Mouse (Mus musculus) brain, embryonic 14.5 days (tissue): ENCODE results near the gene Duoxa1.

Source experiments
- CTCF ChIP-seq: fragments of 200-500 bp; IDR thresholded peaks from 2 replicates; pipeline ENCODE4 v1.5.1; 2012; ENCODE audit warnings: inconsistent platforms, mild to moderate bottlenecking, moderate library complexity, borderline replicate concordance; ENCODE audit not compliant: insufficient read depth, insufficient read length; ENCODE audit errors: extremely low read depth
- POLR2A ChIP-seq: fragments of 200-500 bp; IDR thresholded peaks from 2 replicates; pipeline ENCODE4 v1.6.1; 2012; ENCODE audit warnings: mild to moderate bottlenecking, inconsistent platforms, borderline replicate concordance; ENCODE audit not compliant: poor library complexity, insufficient read depth, insufficient read length, severe bottlenecking; ENCODE audit errors: extremely low read depth

DNA sequence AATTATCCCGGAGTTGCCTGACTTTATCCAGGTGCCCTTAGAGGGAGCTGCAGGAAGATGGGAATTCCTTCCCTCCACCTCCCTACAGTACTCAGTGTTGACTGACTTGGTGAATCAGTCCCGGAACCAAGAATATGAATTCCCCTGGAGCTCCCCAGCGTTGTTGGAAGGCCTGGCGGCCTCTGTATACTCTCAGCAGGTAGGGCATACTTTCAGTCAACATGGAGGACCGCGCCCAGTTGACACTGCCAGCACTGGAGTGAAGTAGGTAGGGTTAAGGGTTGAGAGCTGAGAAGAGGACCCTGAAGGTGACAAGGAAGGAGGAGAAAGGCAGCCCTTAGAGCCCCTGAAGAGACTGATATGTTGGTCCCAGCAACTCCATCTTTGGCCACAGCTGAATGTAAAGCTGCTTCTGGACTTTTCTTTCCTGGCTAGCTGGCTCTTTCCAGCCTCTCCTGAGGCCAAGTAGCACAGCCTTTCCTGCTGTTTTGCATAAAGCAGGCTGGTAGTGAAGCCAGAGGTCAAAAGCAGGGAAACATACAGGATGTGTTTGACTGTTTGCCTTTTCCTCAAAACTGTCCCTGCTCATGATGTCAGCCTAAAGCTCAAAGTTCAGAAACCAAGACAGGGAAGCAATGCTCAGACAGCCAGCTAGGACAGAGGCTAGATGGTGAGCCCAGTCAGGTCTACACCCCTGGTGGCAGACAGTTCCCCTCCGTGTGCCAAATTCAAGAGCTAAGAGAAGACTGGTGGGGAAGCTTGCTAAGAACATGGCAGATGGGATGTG, 46.9 kb downstream of the Duoxa1 start:
- TF ChIP-seq CTCF (no peak), POLR2A (no peak)
